1 mouse cellular context compared by ENCODE assay signal in the genomic region with DNA sequence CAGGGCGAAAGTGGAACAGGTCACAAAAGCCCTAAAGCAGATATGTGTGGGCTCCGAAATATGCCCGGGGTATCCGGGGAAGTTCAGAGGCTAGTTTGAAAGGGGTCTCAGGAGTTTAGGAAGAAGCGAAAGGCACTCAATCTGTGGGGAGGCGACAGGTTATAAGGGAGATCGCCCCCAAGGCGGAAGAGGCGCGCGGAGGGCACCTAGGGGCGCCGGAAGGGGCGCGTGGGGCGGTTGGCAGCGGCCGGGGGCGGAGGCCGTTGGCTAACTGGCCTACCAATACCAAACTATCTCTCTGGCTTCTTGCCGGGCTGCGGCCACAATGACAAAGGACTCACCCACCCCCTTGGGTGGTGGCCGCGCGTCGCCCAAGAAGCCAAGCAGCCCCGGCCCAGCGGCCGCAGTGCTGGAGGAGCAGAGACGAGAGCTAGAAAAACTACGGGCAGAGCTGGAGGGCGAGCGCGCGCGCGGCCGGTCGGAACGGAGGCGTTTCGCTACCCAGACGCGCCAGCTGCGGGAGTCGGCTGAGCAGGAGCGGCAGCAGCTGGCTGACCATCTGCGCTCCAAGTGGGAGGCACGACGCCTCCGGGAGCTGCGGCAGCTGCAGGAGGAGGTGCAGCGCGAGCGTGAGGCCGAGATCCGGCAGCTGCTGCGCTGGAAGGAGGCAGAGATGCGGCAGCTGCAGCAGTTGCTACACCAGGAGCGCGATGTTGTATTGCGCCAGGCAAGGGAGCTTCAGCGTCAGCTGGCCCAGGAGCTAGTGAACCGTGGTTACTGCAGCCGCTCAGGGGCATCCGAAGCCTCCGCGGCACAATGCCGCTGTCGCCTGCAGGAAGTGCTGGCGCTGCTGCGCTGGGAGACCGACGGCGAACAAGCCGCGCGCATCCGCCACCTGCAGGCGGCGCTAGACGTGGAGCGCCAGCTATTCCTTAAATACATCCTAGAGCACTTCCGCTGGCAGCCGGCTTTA.
TF ChIP-seq lines count a peak whose summit lies in the region.

A gene (plus strand): TSS at position 215 of the 973 bp plus-strand sequence.

TF ChIP-seq in CH12.LX, 34 proteins besides CTCF, POLR2A, EP300 and RAD21:
- no peak for TF ChIP-seq E2F4 (IDR thresholded peaks at IDR 0.05; ENCODE audit: insufficient replicate concordance, low read depth, low read length)
- 0 out of 2 replicates have a peak, but pooled peaks have one; percentile 48 for TF ChIP-seq MYC (IDR thresholded peaks at IDR 0.05; ENCODE audit: low read depth, low read length)
- TF ChIP-seq USF2 (conservative IDR thresholded peaks at IDR 0.05; ENCODE audit: low read depth, low read length): no peak
- TF ChIP-seq BHLHE40 (IDR thresholded peaks at IDR 0.05; ENCODE audit: low read depth, low read length): no peak; the same call in none of the 2 replicates
- peak; percentile 73 for TF ChIP-seq MXI1 (IDR thresholded peaks at IDR 0.05; ENCODE audit: low read depth, low read length)
- no peak for TF ChIP-seq MAFK (IDR thresholded peaks at IDR 0.05; ENCODE audit: insufficient replicate concordance, low read length)
- no peak for TF ChIP-seq ZC3H11A (IDR thresholded peaks at IDR 0.05; ENCODE audit: low read depth, low read length)
- peak; percentile 44 for TF ChIP-seq MAX (IDR thresholded peaks at IDR 0.05; ENCODE audit: low read length)
- peak; percentile 61 for TF ChIP-seq SIN3A (IDR thresholded peaks at IDR 0.05; ENCODE audit: low read length)
- no peak for TF ChIP-seq USF1 (IDR thresholded peaks at IDR 0.05; ENCODE audit: low read depth, low read length)
- TF ChIP-seq JUN (IDR thresholded peaks at IDR 0.05; ENCODE audit: insufficient read depth, low read depth, low read length): no peak
- TF ChIP-seq KAT2A (IDR thresholded peaks at IDR 0.05; ENCODE audit: insufficient replicate concordance, low read length): 0 out of 2 replicates have a peak, but pooled peaks have one; percentile 27
- no peak for TF ChIP-seq PAX5 (IDR thresholded peaks at IDR 0.05; ENCODE audit: low read length)
- TF ChIP-seq GABPA (IDR thresholded peaks at IDR 0.05; ENCODE audit: insufficient replicate concordance, low read depth, low read length): no peak
- peak; percentile 89 for TF ChIP-seq UBTF (IDR thresholded peaks at IDR 0.05; ENCODE audit: low read depth, low read length)
- peak; percentile 76 for TF ChIP-seq SMC3 (IDR thresholded peaks at IDR 0.05; ENCODE audit: low read depth, low read length)
- TF ChIP-seq JUND (conservative IDR thresholded peaks at IDR 0.05; ENCODE audit: low read depth, low read length): no peak
- peak; percentile 62 for TF ChIP-seq TCF12 (IDR thresholded peaks at IDR 0.05; ENCODE audit: low read depth, low read length)
- TF ChIP-seq HCFC1 (IDR thresholded peaks at IDR 0.05; ENCODE audit: low read depth, low read length): peak; percentile 66
- TF ChIP-seq ZMIZ1 (IDR thresholded peaks at IDR 0.05; ENCODE audit: low read depth, low read length): 0 out of 2 replicates have a peak, but pooled peaks have one; percentile 22
- peak; percentile 61; the same call in 1 of the 2 replicates for TF ChIP-seq NELFE (IDR thresholded peaks at IDR 0.05; ENCODE audit: low read depth, low read length)
- peak; percentile 75 for TF ChIP-seq NRF1 (IDR thresholded peaks at IDR 0.05; ENCODE audit: low read depth, low read length)
- 0 out of 2 replicates have a peak, but pooled peaks have one; percentile 22 for TF ChIP-seq TBP (conservative IDR thresholded peaks at IDR 0.05; ENCODE audit: low read depth, low read length)
- peak; percentile 47 for TF ChIP-seq MEF2A (IDR thresholded peaks at IDR 0.05; ENCODE audit: borderline replicate concordance, low read depth, low read length)
- TF ChIP-seq MAZ (IDR thresholded peaks at IDR 0.05; ENCODE audit: low read depth, low read length): 0 out of 2 replicates have a peak, but pooled peaks have one; percentile 51
- TF ChIP-seq CHD2 (IDR thresholded peaks at IDR 0.05; ENCODE audit: low read length): no peak
- TF ChIP-seq ELF1 (IDR thresholded peaks at IDR 0.05; ENCODE audit: low read depth, low read length): peak; percentile 84
- TF ChIP-seq ZNF384 (IDR thresholded peaks at IDR 0.05; ENCODE audit: low read depth, low read length): no peak
- TF ChIP-seq IRF4 (IDR thresholded peaks at IDR 0.05; ENCODE audit: low read depth, low read length): peak; percentile 53
